Mouse (Mus musculus) limb, embryonic 11.5 days (tissue): ENCODE data around the gene Cxcl9. TPM values are rescaled to one million over a fixed set of nuclear protein-coding genes. Genes with fewer than 3 reads are reported as not detected.

Experiments
- ATAC-seq: fragments of 200-750 bp; cut with Nextera tagmentation; 2 replicates; pipeline ENCODE4 v1.8.0; 2017; ENCODE audit warnings: low read depth; ENCODE audit not compliant: insufficient number of reproducible peaks, low FRiP score, low TSS enrichment
- DNase-seq: peaks from one replicate; pipeline ENCODE4 v3.0.0-alpha.2; 2015; ENCODE audit warnings: low spot score
- H3K27ac ChIP-seq: fragments of 300-500 bp; sonication (generic); replicated peaks from 2 replicates; pipeline ENCODE4 v1.5.1; 2014; ENCODE audit warnings: low read depth, mild to moderate bottlenecking, low read length
- H3K27me3 ChIP-seq: fragments of 300-500 bp; sonication (generic); 2 replicates; pipeline ENCODE4 v1.6.1; 2014; ENCODE audit warnings: mild to moderate bottlenecking, low read length, mixed read lengths; ENCODE audit not compliant: control insufficient read depth, insufficient read depth
- H3K36me3 ChIP-seq: fragments of 300-500 bp; sonication (generic); 2 replicates; pipeline ENCODE4 v1.6.1; 2014; ENCODE audit warnings: mild to moderate bottlenecking, low read length, moderate library complexity, mixed read lengths; ENCODE audit not compliant: control insufficient read depth, insufficient read depth
- H3K4me1 ChIP-seq: fragments of 300-500 bp; sonication (generic); 2 replicates; pipeline ENCODE4 v1.6.1; 2014; ENCODE audit warnings: low read length, mixed read lengths; ENCODE audit not compliant: control insufficient read depth, insufficient read depth
- H3K4me2 ChIP-seq: fragments of 300-500 bp; sonication (generic); 2 replicates; pipeline ENCODE4 v1.6.1; 2014; ENCODE audit warnings: low read depth, mild to moderate bottlenecking, moderate library complexity; ENCODE audit not compliant: severe bottlenecking
- H3K4me3 ChIP-seq: fragments of 300-500 bp; sonication (generic); 2 replicates; pipeline ENCODE4 v1.5.1; 2014; ENCODE audit warnings: low read depth, low read length
- H3K9ac ChIP-seq: fragments of 300-500 bp; sonication (generic); 2 replicates; pipeline ENCODE4 v1.6.1; 2014; ENCODE audit warnings: mild to moderate bottlenecking, low read length
- H3K9me3 ChIP-seq: fragments of 300-500 bp; sonication (generic); 2 replicates; pipeline ENCODE4 v1.6.1; 2016; ENCODE audit warnings: low read length; ENCODE audit not compliant: control insufficient read depth
- WGBS: fragments of 180-500 bp; shearing (Covaris S2); extraction: QIAGEN DNeasy Blood & Tissue Kit; methylation state at CpG from one replicate; pipeline ENCODE4 v1.1.7; 2014; 5-methylcytosine and 5-hydroxymethylcytosine counted together
- polyA plus RNA-seq: library from polyadenylated mRNA; unstranded; fragments of >200 nt; fragmentation: Nextera tagmentation; extraction: Ambion mirVana; gene quantifications from 2 replicates; pipeline ENCODE4 v1.2.1, GENCODE M21; 2014

Cxcl9 gene
- polyA plus RNA-seq = not detected in 2 replicates

GRCm38 (mm10) chr5:92327929-92328328 is at the start of gene Cxcl9:
Gene Cxcl9 (minus strand): TSS chr5:92328079.
- Histone ChIP-seq H3K36me3 (no peaks in the 10 kb centered on the region), H3K9ac (no peak within 1 kb of the TSS), H3K27ac (no peak within 1 kb of the TSS), H3K27me3 (no peaks in the 10 kb centered on the region), H3K4me1 (no peaks in the 10 kb centered on the region), H3K4me3 (no peak within 1 kb of the TSS), H3K4me2 (no peak within 1 kb of the TSS), H3K9me3 (no peaks in the 10 kb centered on the region)
- 86% methylated on average over 7 of the region's 7 CpGs for WGBS
- DNase-seq = no peak
- no peak for ATAC-seq

- no peak overlapping the region for H3K4me3 ChIP-seq
- H3K9me3 ChIP-seq = no peaks in the 10 kb centered on the region
- H3K4me2 ChIP-seq = no peak overlapping the region
- 43% methylated on average over 13 of the region's 13 CpGs for WGBS
- H3K4me1 ChIP-seq = no peaks in the 10 kb centered on the region
- H3K9ac ChIP-seq = no peak overlapping the region
- H3K27me3 ChIP-seq = no peaks in the 10 kb centered on the region
- H3K27ac ChIP-seq = no peak overlapping the region
- DNase-seq (no peak), ATAC-seq (no peak)
- no peaks in the 10 kb centered on the region for H3K36me3 ChIP-seq
These were observed 49.0 kb upstream of the Cxcl9 start for GRCm38 (mm10) chr5:92376795-92377405.

GRCm38 (mm10) chr5:92375368-92375767 is 47.5 kb upstream of the Cxcl9 start:
- Histone ChIP-seq H3K4me2 (no peak overlapping the region), H3K27ac (no peak overlapping the region), H3K4me1 (no peaks in the 10 kb centered on the region), H3K4me3 (no peak overlapping the region), H3K9me3 (no peaks in the 10 kb centered on the region), H3K9ac (no peak overlapping the region), H3K27me3 (no peaks in the 10 kb centered on the region), H3K36me3 (no peaks in the 10 kb centered on the region)
- DNase-seq (no peak), ATAC-seq (no peak)
- 87% methylated on average over 17 of the region's 17 CpGs for WGBS

GRCm38 (mm10) chr5:92374721-92375142 is 46.9 kb upstream of the Cxcl9 start:
- H3K4me3 ChIP-seq = no peak overlapping the region
- DNase-seq = no peak
- no peaks in the 10 kb centered on the region for H3K9me3 ChIP-seq
- H3K4me2 ChIP-seq = no peak overlapping the region
- no peaks in the 10 kb centered on the region for H3K4me1 ChIP-seq
- ATAC-seq = no peak
- 58% methylated on average over 6 of the region's 6 CpGs for WGBS
- no peaks in the 10 kb centered on the region for H3K27me3 ChIP-seq
- H3K27ac ChIP-seq = no peak overlapping the region
- no peaks in the 10 kb centered on the region for H3K36me3 ChIP-seq
- no peak overlapping the region for H3K9ac ChIP-seq

- WGBS = 51% methylated on average over 2 of the region's 2 CpGs
- no peak for ATAC-seq
- Histone ChIP-seq H3K36me3 (no peaks in the 10 kb centered on the region), H3K4me2 (no peak overlapping the region), H3K9ac (no peak overlapping the region), H3K27me3 (no peaks in the 10 kb centered on the region), H3K27ac (no peak overlapping the region), H3K9me3 (no peaks in the 10 kb centered on the region), H3K4me1 (no peaks in the 10 kb centered on the region), H3K4me3 (no peak overlapping the region)
- no peak for DNase-seq
These were observed 44.7 kb upstream of the Cxcl9 start for GRCm38 (mm10) chr5:92372605-92373004.

- H3K9me3 ChIP-seq = no peaks in the 10 kb centered on the region
- ATAC-seq = no peak
- no peak overlapping the region for H3K4me2 ChIP-seq
- 74% methylated on average over 14 of the region's 14 CpGs for WGBS
- no peak overlapping the region for H3K4me3 ChIP-seq
- H3K27ac ChIP-seq = peak overlapping the region; percentile 15; the same call in 1 of the 2 replicates
- no peak for DNase-seq
- H3K4me1 ChIP-seq = no peaks in the 10 kb centered on the region
- H3K27me3 ChIP-seq = no peaks in the 10 kb centered on the region
- H3K36me3 ChIP-seq = no peaks in the 10 kb centered on the region
- no peak overlapping the region for H3K9ac ChIP-seq
These were observed 43.6 kb upstream of the Cxcl9 start for GRCm38 (mm10) chr5:92371361-92371976.

- H3K27ac ChIP-seq = peak overlapping the region; percentile 15; the same call in 1 of the 2 replicates
- no peak overlapping the region for H3K4me2 ChIP-seq
- DNase-seq (no peak), ATAC-seq (no peak)
- H3K9me3 ChIP-seq = no peaks in the 10 kb centered on the region
- H3K4me1 ChIP-seq = no peaks in the 10 kb centered on the region
- WGBS = 78% methylated on average over 6 of the region's 6 CpGs
- no peak overlapping the region for H3K9ac ChIP-seq
- no peak overlapping the region for H3K4me3 ChIP-seq
- no peaks in the 10 kb centered on the region for H3K27me3 ChIP-seq
- H3K36me3 ChIP-seq = no peaks in the 10 kb centered on the region
These were observed 43.0 kb upstream of the Cxcl9 start for GRCm38 (mm10) chr5:92370891-92371290.

GRCm38 (mm10) chr5:92370392-92370791 is 42.5 kb upstream of the Cxcl9 start:
- no peaks in the 10 kb centered on the region for H3K4me1 ChIP-seq
- H3K9ac ChIP-seq = no peak overlapping the region
- DNase-seq = no peak
- H3K4me3 ChIP-seq = no peak overlapping the region
- H3K9me3 ChIP-seq = no peaks in the 10 kb centered on the region
- H3K4me2 ChIP-seq = no peak overlapping the region
- no peak overlapping the region for H3K27ac ChIP-seq
- no peak for ATAC-seq
- no peaks in the 10 kb centered on the region for H3K27me3 ChIP-seq
- 79% methylated on average over 6 of the region's 6 CpGs for WGBS
- H3K36me3 ChIP-seq = no peaks in the 10 kb centered on the region
